Mouse (Mus musculus): ENCODE measurements around the gene Ugt3a1.
"Not testable (repeated sequence)": the region's sequence is repeated elsewhere in the genome, so short reads cannot be mapped to it uniquely, and the experiment has no call there.

Gene Ugt3a1

GRCm38 (mm10) chr15:9276838-9277295, at the start of gene Ugt3a1:
Gene Ugt3a1 (plus strand): TSS chr15:9276888.
- POLR2A ChIA-PET = no interaction called here
- CTCF ChIA-PET = no interaction called here

DNA sequence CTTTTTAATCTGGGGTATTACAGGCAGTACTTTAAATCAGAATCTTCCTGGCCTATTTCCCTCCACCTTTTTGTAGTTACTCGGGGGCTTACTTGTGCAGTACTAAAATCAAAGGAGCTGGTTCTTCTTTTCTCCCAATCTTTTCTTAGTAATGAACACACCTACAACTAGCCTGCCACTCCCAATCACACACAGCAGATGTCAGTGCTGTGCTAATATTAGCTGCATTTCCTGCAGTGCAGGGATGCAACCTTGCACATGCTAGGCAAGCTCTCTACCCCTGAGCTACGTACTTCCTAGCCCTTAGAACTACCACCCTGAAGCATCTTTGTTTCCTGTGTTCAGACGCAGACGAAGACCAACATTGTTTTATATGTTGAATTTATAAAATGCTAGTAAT, 45.8 kb upstream of the Ugt3a1 start:
- POLR2A ChIA-PET = interaction anchor here in 1 of 4 experiments (0.6 kb wide), 2 partner anchors 25 to 238 kb away, joined by 4 to 8 read pairs; no protein-coding TSS in a partner anchor
- CTCF ChIA-PET = not testable (repeated sequence)

DNA sequence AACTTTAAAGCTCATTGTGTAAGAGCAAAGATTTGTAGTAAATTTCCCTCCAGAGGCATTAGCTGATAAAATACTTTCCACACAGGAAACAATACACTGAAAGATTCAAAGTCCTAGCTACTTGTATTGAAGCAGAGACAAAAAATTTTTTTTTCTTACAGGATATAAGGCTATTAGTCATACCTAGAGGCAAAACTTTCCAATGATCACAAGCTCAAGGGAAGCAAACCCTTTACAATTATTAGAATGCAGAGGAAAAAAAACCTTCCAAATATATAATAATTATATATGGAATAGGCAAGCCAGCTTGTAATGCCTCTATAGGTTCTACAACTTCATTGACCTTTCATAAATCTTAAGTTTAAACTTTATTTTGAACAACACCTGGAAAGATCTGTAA, 30.3 kb upstream of the Ugt3a1 start:
- ChIA-PET CTCF (no interaction called here), POLR2A (no interaction called here)

- ChIA-PET POLR2A (interaction anchor here in 1 of 4 experiments (0.7 kb wide), 1 partner anchor 11 kb away, joined by 3 read pairs; no protein-coding TSS in a partner anchor), CTCF (no interaction called here)
Measured at GRCm38 (mm10) chr15:9252891-9253290, 23.8 kb upstream of the Ugt3a1 start.

GRCm38 (mm10) chr15:9260621-9261020, 16.1 kb upstream of the Ugt3a1 start:
- ChIA-PET CTCF (no interaction called here), POLR2A (no interaction called here)

DNA sequence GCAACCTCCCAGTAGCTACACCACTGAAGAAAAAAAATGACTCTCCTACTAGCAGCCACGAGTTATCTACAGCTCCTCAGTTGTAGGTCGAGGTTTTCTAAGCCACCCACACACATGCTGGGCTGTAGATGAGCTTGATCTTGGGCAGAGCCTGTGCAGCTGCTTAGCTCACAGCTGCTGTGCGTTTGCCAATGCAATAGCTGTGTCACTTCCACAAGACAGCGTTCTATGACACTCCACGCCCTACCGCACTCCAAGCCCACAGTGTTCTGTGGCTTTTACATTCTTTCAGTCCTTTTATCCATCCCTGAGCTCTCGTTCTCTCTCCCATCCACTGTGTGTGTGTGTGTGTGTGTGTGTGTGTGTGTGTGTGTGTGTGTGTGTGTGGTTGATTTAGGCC, 4.8 kb upstream of the Ugt3a1 start:
- CTCF ChIA-PET = interaction anchor here in 1 of 4 experiments (0.6 kb wide), 1 partner anchor 181 kb away, joined by 3 read pairs; no protein-coding TSS in a partner anchor
- POLR2A ChIA-PET = interaction anchor here in 3 of 4 experiments (0.6 to 1.2 kb wide), 5 partner anchors 13 to 132 kb away, joined by 3 to 4 read pairs (median 3); partner anchors contain the start of gene Lmbrd2 (in 1 of the 3)

DNA sequence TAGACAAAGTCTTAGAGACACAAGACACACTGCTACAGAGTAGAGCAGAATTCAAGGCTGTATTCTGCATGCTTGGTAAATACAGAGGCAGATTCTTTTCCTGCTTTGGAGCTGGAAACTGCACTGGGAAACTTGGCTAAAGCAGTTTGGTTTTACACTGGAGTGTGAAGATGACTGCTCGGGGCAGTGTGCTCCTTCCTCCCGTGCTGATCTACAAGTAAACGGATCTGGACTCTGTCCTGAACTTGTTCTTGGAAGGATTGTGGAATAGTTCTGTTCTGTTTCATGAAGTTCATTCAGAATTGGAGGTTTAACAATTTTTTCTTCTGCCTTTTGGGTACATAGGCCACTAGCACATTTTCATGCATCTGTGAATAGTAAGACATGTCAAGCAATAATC, 2.3 kb downstream of the Ugt3a1 start:
- CTCF ChIA-PET = no interaction called here
- POLR2A ChIA-PET = no interaction called here

GRCm38 (mm10) chr15:9279596-9279995, 2.9 kb downstream of the Ugt3a1 start:
- CTCF ChIA-PET = no interaction called here
- POLR2A ChIA-PET = no interaction called here

DNA sequence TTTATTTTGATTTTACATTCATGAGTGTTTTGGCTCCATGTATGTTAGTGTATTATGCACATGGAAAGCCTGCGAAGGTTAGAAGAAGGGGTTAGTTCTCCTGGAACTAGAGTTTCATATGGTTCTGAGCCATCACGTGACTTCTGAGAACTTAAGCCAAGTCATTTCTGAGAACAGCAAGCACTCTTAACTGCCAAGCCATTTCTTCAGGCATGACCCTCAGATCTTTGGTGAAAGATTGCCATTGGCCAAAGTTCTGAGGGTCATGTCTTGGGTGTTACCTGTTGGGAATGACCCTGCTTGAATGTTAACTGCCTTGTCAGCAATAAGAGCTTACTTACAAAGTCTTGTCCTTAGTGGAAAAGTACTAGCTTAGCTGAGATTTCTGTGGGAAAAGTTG, 6.5 kb downstream of the Ugt3a1 start:
- ChIA-PET POLR2A (no interaction called here), CTCF (no interaction called here)

DNA sequence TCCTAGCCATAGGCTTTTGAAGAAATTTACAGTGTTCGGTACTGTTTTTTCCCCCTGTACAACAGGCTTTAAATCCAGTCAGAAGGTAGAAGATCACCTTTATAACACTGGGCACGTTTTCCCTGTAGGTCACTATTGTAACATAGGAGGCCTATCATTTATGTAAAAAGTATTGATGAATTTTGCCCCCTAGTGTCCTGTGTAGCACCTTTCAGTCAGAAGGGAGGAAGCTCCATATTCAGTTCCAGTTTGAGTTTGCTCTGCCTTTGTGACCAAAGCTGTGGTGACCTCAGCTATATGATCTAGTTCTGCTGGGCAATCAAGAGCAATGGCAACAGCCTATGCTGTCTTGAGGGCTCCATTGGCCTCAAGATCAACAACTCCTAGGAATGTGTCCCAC, 13.0 kb downstream of the Ugt3a1 start:
- ChIA-PET CTCF (interaction anchor here in 2 of 4 experiments (0.6 to 1.5 kb wide), 2 partner anchors 87 to 97 kb away, joined by 3 read pairs; no protein-coding TSS in a partner anchor), POLR2A (no interaction called here)

GRCm38 (mm10) chr15:9305978-9306692, 29.4 kb downstream of the Ugt3a1 start:
- POLR2A ChIA-PET = no interaction called here
- CTCF ChIA-PET = interaction anchor here in 1 of 4 experiments (1.0 kb wide), 1 partner anchor 264 kb away, joined by 3 read pairs; no protein-coding TSS in a partner anchor

- ChIA-PET POLR2A (no interaction called here), CTCF (no interaction called here)
Measured at GRCm38 (mm10) chr15:9334596-9334995, 57.9 kb downstream of the Ugt3a1 start.

GRCm38 (mm10) chr15:9335341-9335740, 58.7 kb downstream of the Ugt3a1 start, which contains the start of gene Ugt3a2:
Gene Ugt3a2 (plus strand): TSS chr15:9335550.
- POLR2A ChIA-PET = no interaction called here
- CTCF ChIA-PET = no interaction called here

DNA sequence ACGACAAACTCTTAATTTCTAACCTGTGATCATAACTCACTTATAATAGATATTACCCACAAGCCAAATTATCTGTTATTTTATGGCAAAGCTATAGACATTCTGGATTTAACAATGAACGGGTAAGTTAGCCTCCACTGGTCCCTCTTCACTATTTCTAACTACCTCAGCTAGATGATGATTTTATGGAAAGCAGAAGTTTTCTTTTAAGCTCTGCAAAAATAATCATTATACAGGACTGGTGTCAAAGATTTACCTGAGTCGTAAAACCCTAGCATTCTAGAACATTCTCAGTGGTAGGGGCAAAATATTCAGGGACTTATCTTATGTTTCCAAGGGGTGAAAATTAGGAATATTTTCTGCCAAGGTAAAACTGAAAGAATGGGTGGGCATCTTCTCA, 59.9 kb downstream of the Ugt3a1 start:
- ChIA-PET CTCF (no interaction called here), POLR2A (no interaction called here)

GRCm38 (mm10) chr15:9337021-9337420, 60.3 kb downstream of the Ugt3a1 start:
- ChIA-PET CTCF (no interaction called here), POLR2A (no interaction called here)

DNA sequence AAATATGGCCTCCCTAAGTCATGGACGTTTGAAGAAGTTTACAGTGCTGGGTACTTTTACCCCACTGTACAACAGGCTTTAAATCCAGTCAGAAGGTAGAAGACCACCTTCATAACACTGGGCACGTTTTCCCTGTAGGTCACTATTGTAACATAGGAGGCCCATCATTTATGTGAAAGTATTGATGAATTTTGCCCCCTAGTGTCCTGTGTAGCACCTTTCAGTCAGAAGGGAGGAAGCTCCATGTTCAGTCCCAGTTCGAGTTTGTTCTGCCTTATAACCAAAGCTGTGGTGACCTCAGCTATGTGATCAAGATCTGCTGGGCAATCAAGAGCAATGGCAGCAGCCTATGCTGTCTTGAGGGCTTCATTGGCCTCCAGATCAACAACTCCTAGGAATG, 72.1 kb downstream of the Ugt3a1 start:
- CTCF ChIA-PET = interaction anchor here in 1 of 4 experiments (1.0 kb wide), 1 partner anchor 225 kb away, joined by 3 read pairs; no protein-coding TSS in a partner anchor
- POLR2A ChIA-PET = interaction anchor here in 1 of 4 experiments (0.6 kb wide), 1 partner anchor 276 kb away, joined by 3 read pairs; no protein-coding TSS in a partner anchor

GRCm38 (mm10) chr15:9362801-9363200, 86.1 kb downstream of the Ugt3a1 start:
- CTCF ChIA-PET = no interaction called here
- POLR2A ChIA-PET = no interaction called here
